Mouse (Mus musculus) adrenal gland, adult 2 months (tissue): ENCODE data around the gene Gm39566. TPM values are rescaled to one million over a fixed set of nuclear protein-coding genes. Genes with fewer than 3 reads are reported as not detected.

Experiments used
- DNase-seq: peaks from one replicate; pipeline ENCODE4 v3.0.0; 2021
- polyA plus RNA-seq: library from polyadenylated mRNA; depleted of rRNA; stranded (reverse); fragments of >200 nt; gene quantifications from 2 replicates; pipeline ENCODE4 v1.2.3, GENCODE M21; 2012
- total RNA-seq, 2 experiments: library from RNA; stranded (reverse); gene quantifications; 2 replicates each; pipeline ENCODE4 v1.2.3; 2021

Gm39566 gene
- total and polyA plus RNA-seq, 3 experiments = not detected

DNA sequence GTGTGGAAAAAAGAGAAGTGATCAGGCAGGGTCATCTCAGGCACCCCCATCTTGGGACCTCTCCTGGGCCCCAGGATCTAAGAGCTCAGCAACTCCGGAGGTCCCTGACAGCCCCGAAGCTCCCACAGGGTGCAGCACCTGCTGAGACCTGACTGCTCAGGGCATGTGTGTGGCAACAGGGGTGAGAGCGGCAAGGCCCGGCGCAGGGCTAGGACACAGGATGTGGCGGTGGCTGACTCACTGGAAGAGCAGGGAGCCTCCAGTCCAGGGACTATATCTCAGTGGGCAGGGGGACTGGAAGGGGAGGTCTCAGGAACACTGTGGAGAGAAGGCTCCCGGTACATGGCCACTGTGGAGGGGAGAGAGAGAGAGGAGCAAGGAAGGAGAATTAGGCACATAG, 17.2 kb downstream of the Gm39566 start:
- DNase-seq = no peak

DNA sequence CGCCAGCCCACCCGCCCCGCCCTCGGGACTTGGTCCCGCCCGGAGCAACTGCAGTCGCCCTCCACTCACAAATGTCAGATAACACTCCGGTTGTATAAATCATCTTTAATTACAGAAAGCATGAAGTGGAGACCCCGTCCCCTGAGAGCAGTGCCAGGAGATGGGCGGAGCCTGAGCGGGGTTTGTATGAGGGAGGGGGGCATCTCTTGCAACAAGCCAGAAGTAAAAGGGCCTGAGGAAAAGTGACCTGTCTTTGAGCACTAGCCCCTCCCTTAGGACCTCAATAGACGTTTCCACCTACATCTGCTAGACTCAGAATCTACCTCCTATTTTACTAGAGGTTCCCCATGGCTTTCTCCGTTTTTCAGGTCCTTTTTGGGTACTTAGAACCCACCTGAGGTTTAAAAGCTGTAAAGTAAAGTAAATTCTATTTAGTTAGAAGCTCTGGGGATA, 19.1 kb downstream of the Gm39566 start:
- DNase-seq = no peak

DNA sequence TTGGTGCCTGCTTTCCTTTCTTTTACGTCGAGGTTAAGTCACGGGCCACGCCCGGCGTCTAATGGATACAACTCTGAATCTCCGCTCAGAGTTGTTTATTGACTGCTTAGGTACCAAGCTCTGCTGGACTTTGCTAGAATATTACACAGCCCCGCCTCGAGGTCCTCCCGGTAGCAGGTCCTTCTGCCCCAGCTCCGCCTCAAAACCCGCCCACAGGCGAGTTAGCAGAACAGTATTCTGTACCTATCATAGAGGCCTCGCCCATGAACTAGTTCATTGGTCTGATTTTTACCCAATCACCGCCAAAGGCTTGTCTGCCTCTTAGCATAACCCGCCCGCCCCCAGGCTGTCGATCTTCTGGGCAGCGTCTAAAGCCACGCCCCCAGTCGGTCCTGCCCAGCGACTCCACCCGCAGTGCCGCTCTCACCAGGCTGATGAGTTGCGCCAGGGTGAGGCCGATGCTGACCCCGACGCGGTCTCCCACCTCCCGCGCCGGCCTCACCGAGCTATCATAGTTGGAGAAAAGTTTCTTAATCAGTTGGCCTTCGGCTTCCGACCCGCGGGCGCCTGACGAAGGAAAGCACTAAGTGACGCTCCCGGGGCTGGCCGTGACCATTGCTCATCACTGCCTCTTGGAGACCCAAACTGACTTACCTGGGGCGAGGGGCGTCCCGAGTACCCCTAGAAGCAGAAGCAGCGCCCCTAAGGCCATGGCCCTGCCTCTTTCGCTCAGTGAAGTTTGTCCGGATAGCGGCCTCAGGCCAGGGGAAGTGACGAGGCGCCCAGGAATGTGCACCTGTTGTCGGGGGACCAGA, 19.7 kb downstream of the Gm39566 start, which contains the start of gene Chrnb1:
Gene Chrnb1 (minus strand): TSS at position 776 of the 815 bp plus-strand sequence.
- peak; percentile 98 for DNase-seq

DNA sequence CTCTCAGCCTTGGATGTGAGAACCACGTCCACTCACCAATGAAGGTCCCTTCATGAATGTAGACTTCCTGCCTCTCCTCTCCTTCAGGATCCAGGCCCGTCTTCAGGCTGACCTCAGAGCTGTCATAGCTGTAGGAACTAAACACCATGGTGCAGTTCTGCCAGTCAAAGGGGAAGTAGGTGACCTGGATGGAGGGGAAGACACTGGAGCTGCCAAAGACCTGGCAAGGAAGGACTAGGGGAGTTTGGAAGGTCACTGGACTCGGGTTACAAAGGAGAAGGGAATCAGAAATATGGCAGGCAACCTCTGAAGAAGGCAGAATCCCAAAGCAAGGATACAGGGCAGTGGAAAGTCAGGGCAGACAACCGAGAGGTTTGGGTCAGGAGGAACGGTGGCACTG, 21.7 kb downstream of the Gm39566 start:
- no peak for DNase-seq

DNA sequence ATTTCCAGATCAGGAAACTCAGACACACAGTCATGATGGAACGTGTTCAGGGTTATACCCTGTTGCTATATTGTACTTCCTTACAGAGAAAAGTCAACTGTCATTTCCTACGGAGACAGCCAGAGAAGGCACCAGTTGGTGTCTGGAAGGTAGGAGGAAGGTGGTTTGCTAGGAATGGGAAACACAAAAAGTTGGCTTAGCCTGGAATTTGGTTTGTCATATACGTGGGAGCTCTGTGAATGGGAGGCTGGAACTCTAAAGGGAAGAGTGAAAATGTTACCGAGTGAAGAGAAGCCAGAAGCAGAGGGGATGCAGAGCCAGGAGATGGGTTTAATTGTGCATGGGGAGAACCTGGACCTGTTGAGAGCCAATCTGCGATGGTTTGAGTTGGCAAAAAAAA, 23.7 kb downstream of the Gm39566 start:
- no peak for DNase-seq

DNA sequence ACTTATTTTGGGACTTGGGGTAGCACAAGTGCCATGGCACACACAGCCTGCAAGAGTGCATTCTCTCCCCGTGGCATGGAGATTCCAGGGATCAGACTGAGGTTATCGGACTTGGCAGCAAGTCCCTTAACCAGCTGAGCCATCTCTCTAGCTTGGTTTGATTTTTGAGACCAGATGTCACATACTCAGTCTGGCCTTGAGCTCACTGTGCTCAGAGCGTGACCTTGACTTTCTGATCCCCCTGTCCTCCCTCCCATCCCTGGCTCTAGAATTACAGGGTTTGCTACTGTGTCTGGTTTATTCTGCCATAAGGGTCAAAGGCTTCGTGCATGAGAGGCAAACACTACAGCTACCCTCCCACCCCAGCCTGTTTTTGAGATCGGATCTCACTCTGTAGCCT, 25.7 kb downstream of the Gm39566 start:
- DNase-seq = peak; percentile 71

DNA sequence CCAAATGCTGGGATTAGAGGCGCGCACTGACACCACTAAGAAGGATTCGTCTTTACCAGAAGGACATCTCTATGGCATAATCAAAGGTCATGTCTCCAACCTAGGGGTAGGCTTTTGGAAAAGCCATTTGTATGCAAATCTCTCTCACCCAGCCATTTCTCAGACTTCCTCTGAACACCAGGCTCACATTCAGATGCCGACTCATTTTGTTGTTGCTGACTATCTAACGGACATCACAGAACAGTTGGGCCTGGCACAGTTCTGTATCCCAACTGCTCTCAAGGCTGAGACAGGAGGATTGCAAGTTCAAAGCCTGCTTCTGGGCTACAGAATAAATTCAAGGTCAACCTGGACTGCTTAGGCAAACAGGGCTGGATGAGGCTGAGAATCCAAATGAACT, 27.8 kb downstream of the Gm39566 start:
- no peak for DNase-seq

DNA sequence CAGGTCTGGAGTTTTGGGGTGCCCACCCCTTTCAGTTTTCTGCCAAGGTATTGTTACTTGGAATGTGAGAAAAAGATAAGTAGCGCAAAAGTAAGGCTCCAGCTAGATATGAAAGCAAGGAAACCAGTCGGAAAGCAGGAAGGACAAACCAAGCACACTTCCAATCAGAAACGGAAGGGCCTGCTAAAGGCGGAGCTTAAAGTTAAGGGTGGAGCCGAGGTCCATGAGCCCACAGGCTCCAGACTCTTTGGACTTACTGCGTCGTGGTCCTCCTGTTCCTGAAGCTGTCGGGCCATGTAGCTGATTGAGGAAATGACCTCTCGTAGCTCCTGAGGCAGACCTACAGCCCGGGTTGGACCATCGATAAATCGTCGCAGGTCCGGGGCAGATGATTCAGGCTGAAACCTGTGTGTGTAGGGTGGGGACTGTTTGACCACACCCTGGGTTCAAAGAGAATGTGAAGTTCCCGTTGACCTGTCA, 30.3 kb downstream of the Gm39566 start:
- peak; percentile 61 for DNase-seq

DNA sequence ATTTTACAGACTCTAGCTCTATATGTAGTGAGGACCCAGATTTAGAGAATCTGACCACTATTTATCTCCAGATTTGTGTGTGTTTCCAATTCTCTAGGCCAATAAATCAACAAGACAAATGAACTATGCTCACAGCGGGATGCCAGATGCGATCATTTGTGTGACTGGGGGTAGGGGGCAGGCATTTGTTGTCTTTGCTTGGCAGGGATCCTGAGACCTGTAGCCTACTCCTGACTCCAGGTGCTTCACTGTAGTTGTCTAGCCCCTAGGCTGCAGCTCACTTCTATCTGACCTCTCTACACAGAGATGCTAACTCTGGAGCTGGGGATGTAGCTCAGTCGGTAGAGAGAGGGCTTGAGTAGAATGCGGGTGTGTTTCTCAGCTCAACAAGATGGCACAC, 33.3 kb downstream of the Gm39566 start:
- DNase-seq = no peak

DNA sequence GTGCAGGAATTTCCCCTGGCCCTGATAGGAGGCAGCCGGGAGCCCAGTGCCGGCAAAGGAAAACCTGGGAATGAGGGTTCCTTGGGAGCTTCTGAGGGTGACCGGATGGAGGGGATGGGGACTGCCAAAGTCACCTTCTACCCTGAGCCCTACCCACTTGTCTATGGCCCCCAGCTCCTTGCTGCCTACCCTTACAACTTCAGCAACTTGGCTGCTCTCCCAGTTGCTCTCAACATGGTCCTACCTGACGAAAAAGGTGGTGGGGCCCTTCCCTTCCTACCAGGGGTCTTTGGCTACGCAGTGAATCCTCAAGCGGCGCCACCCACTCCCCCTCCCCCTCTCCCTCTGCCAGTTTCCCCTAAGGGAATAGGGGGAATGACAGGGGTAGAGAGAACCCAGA, 36.1 kb downstream of the Gm39566 start:
- DNase-seq = no peak

DNA sequence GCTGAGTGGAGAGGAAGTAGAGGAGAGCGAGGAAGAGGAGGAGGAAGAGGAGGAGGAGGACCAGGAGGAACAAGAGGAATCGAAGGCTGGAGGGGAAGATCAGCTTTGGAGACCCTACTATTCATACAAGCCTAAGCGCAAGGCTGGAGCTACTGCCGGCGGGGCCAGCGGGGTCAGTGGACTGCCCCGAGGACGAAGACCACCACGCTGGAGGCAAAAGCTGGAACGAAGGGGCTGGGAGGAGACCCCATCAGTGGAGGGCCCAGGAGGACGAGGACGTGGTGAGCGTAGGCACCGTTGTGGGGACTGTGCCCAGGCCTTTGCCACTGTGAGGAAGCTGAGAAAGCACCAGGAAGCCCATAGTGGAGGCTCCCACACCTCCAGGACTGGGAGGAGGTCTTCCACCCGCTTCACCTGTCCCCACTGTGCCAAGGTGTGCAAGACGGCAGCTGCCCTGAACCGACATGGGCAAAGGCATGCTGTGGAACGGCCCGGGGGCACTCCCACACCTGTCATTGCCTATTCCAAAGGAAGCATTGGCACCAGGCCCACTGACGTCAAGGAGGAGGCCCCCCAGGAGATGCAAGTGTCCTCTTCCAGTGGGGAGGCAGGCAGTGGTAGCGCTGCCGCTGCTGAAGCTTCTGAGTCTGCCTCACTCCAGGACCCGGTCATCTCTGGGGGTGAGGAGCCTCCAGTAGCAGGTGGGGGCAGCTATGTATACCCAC, 36.7 kb downstream of the Gm39566 start:
- no peak for DNase-seq

DNA sequence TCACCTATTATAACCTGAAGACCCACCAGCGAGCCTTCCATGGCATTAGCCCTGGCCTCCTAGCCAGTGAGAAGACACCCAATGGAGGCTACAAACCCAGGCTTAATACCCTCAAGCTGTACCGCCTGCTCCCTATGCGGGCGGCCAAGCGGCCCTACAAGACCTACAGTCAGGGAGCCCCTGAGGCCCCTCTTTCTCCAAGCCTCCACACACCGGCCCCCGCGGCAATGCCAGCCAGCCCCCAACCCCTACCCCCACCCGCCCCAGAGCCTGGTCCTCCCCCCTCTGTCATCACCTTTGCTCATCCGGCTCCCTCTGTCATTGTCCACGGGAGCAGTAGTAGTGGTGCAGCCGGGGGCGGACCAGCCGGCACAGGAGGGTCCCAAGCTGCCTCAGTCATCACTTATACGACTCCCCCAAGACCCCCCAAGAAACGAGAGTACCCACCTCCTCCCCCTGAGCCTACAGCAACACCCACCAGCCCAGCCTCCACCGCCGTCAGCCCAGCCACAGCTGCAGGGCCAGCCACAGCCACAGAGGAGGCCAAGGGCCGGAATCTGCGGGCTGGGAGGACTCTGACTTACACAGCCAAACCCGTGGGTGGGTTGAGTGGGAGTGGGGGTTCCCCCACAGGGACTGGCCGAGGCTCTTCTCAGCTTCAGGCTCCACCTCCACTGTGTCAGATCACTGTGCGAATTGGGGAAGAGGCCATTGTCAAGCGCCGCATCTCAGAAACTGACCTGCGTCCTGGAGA, 37.4 kb downstream of the Gm39566 start:
- no peak for DNase-seq

DNA sequence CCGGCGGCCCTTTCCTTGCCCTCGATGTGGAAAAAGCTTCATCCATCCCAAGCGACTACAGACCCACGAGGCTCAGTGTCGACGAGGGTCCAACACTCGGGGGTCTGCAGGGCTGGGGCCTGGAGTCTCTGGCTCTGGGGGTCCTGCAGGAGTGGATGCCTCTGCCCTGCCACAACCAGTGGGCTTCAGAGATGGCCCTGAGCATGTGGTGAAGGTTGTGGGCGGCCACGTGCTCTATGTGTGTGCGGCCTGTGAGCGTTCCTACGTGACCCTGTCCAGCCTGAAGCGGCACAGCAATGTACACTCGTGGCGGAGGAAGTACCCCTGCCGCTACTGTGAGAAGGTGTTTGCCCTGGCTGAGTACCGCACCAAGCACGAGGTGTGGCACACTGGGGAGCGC, 38.6 kb downstream of the Gm39566 start:
- no peak for DNase-seq

DNA sequence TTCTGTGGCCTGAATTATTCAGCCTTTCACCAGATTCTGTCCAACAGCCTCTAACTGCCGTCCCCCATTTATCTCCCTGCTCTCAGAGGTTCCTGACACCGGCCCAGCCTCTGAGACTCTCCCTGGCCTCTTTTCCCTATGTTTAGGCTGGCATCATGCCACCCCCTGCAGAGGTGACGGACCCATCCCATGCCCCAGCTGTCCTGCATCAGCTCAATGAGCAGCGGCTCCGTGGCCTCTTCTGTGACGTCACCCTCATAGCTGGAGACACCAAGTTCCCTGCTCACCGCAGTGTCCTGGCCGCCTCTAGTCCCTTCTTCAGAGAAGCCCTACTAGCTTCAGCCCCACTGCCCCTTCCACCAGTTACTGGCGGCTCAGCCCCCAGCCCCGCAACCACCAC, 39.4 kb downstream of the Gm39566 start:
- DNase-seq = no peak

DNA sequence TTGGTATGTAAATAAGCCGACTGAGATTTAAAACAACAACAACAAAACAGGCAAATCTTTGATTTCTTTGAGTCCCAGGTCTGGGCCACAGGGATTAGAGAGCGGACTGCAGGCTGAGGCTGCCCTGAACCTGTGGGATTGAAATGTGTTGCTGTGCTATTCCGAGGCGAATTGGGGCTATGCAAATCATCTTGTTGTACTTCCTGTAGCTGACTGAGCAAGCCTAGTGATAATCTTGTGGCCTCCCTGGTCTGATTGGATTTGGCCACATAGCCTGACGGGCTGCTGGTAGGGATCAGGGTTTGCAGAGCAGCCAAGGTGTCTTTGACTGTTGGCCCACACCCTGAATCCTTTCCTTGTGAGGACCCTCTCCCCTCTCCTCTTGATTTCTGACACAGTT, 40.1 kb downstream of the Gm39566 start:
- DNase-seq = no peak

DNA sequence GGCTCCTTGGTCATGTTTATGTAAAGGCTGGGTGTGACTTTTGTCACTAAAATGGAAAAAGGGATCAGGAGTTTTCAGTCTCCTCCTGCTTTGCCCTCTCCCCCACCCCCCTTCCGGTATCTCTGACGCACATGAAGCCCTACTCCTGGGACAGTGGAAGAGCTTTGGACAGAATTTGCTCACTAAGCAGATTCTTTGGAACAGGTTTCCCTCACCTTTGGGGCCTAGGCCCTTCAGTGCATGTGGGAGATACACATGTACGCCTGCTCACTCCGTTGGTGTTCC, 47.5 kb downstream of the Gm39566 start:
- no peak for DNase-seq

DNA sequence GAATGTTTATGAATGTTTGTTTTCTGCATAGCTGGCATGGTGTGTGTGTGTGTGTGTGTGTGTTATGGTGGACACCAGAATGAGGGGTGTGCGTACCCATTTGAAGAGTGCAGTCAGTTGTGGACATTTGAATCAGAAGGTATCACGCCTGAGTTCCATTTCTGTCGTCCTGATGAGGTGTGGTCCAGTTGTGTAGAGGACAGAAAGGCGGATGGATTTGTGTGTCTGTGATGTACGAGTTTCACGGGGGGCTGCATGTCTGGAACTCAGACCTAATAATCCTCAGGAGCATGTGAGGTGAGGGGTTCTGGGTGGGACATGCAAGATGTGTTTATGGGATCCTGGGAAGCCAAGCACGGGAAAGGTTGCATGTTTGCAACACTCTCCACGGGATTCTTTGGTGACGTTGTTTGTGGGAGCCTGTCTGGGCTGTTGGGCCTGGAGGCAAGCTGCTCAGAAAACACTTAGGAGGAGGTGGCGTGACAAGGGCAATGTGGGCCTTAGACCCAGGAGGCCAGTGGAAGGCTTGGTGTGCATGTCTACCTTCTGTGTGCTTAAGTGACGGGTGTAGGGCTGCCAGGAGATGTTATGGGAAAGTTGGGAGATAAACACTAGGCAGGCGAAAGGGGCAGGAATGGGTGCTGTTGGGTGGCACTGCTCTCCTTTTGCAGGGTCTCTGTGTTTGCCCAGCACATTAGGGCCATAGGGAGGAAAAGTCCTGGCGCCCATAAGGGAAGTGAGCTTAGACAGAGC, 48.0 kb downstream of the Gm39566 start:
- no peak for DNase-seq

DNA sequence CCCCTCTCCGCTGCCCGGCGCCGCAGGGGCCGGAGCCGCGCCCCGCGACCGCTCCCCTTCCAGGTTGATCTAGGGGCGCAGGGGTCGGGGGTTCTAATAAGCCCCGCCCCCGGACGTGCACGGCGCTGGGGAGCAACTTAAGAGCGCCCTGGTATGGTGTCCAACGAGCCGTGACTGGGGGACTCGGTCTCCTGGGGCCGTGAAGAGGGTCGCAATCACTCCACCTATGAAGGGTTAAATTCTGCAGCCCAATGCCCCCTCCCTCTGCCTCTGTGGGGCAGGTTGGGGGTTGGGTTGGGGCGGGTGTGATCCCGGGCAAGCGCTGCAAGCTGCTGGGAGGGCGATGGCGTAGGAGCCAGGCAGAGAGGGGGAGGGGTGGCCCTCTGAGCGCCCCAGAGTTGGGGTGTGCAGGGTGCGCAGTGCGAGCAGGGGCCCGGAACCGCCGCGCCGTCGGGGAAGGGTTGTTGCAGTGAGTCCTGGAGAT, 48.9 kb downstream of the Gm39566 start:
- DNase-seq = peak; percentile 88

DNA sequence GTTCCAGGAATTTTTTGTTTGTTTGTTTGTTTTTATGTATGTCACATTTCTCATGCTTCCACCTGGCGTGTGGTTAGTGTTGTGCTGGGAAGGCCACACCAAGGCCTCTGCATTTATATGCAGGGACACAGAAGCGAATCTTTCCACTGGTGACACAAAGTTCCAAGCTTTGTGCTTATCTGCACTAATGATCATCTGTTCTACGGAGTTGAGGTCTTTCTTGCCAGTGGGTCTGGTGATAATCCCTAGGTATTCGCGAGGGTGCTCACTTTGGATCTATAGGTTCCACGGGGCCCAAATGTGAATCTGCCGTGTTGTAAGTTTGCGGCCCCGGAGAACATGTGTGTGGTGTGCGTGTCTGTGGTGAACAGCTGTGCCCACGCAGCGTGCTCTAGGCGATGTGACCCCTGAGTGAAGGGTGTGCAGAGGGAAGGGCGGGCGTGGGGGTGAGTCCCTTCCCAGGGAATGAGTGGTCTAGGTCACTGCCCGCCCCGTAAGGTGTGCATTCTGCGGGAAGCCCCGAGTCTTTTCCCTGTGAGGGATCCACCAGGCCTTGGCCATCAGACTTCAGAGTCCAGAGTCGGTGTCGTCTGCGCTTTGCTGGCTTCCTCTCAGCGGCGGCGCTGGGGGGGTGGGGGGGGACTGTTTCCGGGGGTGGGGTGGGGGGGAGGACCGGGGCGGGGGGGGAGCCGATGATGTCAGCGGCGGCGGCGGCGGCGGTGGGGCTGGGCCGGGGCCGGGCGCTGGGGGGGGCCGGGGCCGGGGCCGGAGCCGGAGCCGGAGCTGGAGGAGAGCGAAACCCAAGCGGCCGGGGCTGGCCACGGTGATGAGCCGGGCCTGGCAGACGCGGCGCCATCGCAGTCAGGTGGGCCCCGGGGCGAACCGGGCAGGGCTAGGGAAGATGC, 49.6 kb downstream of the Gm39566 start, which contains the start of gene Zbtb4:
Gene Zbtb4 (plus strand): TSS at position 692 of the 905 bp plus-strand sequence.
- peak; percentile 71 for DNase-seq

DNA sequence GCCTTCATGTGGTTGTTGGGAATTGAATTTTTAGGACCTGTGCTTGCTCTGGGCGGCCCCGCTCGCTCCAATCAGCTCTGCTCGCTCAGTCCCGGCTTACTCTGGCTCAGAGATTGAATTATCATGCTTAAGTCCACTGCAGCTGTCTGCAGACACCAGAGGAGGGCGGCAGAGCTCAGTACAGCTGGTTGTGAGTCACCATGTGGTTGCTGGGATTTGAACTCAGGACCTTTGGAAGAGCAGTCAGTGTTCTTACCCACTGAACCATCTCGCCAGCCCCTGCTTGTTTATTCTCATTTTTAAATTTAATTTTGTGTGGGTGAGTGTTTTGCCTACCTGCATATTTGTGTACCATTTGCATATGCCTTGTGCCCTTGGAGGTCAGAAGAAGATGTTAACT, 51.5 kb downstream of the Gm39566 start:
- DNase-seq = no peak

DNA sequence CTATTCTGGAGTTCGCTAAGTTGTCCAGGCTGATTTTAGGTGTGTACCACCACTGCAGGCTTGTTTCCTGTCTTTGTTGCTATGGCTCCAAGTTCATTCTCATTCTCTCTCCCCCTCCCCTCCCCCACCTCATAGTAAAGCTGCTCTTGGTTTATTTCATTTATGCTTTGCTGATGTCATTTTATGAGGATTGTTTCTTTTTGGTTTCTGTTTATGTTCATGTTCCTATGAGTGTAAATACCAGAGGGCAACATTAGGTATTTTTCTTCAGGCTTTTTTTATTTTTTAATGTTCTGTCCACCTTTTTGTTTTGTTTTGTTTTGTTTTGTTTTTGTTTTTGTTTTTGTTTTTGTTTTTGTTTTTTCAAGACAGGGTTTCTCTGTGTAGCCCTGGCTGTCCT, 53.2 kb downstream of the Gm39566 start, which contains the start of gene Slc35g3:
Gene Slc35g3 (minus strand): TSS at position 101 of the 400 bp plus-strand sequence.
- no peak for DNase-seq
